ENCODE assay signal across 9 mouse cellular contexts in the genomic region with DNA sequence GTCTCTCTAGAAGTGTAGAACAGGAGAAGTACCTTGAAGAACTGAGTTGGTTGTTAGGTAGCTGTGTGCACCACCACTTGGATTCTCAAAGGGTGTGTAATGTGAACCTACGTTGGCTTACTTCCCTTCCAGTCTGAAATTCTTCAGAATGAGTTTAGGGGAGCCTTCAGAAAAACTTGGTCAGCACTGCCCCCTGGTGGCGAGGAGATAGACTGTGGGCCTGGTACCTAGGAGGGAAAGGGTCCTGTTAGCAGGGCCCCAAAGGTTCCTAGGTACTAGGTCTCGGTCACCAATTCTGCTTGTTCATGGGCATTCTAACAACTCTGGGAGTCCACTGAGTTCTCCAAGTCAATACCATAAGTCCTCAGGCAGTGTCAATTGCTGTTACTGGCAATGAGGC. TPM values are rescaled to one million over a fixed set of nuclear protein-coding genes. Genes with fewer than 3 reads are reported as not detected.
DNase-seq lines count a peak whose midpoint lies in the region; TF ChIP-seq lines count a peak whose summit lies in the region.
"Had no signal": no experiment of that assay in that cellular context is flagged by ENCODE, and none has a peak within 500 bp of the region (broad histone marks: within the 10 kb centered on the region; RNA-seq: fewer than 3 reads in every experiment).

No protein-coding gene starts in this region.

- in situ Hi-C loops in ES-E14 (cut with MboI; ENCODE audit: low sequenced_read_pairs in 2 of 2, unreplicated experiment in 2 of 2), result no loop called here

- H3K4me3 ChIP-seq in ES-E14 (ENCODE audit: insufficient read depth in 1 of 2, low read depth in 1 of 2, low read length in 2 of 2, poor library complexity in 1 of 2, severe bottlenecking in 1 of 2), result no peak overlapping the region
- no peak overlapping the region for H3K4me3 ChIP-seq in heart, embryonic 10.5 days
- H3K4me3 ChIP-seq: liver, embryonic 15.5 days had no signal

- WGBS in heart, embryonic 10.5 days, result 25% methylated on average over 3 of the region's 3 CpGs

- no peak overlapping the region for H3K9ac ChIP-seq in ES-E14 (ENCODE audit: insufficient read depth, low read depth, low read length, poor library complexity, severe bottlenecking)
- H3K9ac ChIP-seq: liver, embryonic 15.5 days had no signal

- H3K36me3 ChIP-seq in ES-E14 (ENCODE audit: control insufficient read depth, insufficient read depth, low read length, poor library complexity, severe bottlenecking), result no peaks in the 10 kb centered on the region
- H3K36me3 ChIP-seq in heart, embryonic 10.5 days, result no peaks in the 10 kb centered on the region
- H3K36me3 ChIP-seq: liver, embryonic 15.5 days had no signal

- no peaks in the 10 kb centered on the region for H3K9me3 ChIP-seq in ES-E14 (ENCODE audit: control insufficient read depth, insufficient read depth, low read depth, low read length)
- no peaks in the 10 kb centered on the region for H3K9me3 ChIP-seq in heart, embryonic 10.5 days
- H3K9me3 ChIP-seq: liver, embryonic 15.5 days had no signal

- DNase-seq in ES-E14 (ENCODE audit: low read depth, low spot score), result peak; percentile 74
- peak; percentile 68 for DNase-seq in adrenal gland, adult 2 months
- DNase-seq in embryo, embryonic 10.5 days (ENCODE audit: low spot score), result peak; percentile 88
- DNase-seq in heart, embryonic 10.5 days (ENCODE audit: low spot score), result peak; percentile 87
- peak; percentile 37 to 80 for DNase-seq in layer of hippocampus, adult 18-20 months (ENCODE audit: low spot score in 2 of 2)
- peak; percentile 84 for DNase-seq in lung, postnatal 25 days (ENCODE audit: low spot score)
- peak; percentile 65 for DNase-seq in skeletal muscle tissue, adult 2 months (ENCODE audit: low read depth, low spot score)
- DNase-seq in yolk sac, embryonic 10.5 days (ENCODE audit: low spot score), result no peak

- no peaks in the 10 kb centered on the region for H3K27me3 ChIP-seq in heart, embryonic 10.5 days (ENCODE audit: insufficient read depth, poor library complexity, severe bottlenecking)
- H3K27me3 ChIP-seq: liver, embryonic 15.5 days had no signal

- H3K4me1 ChIP-seq in ES-E14 (ENCODE audit: control insufficient read depth in 2 of 2, insufficient read depth in 2 of 2, low read length in 2 of 2, poor library complexity in 1 of 2), result peaks cover 0 to 4% of the 10 kb centered on the region in 2 experiments; a peak in 1 of 4 replicates
- peaks cover 10% of the 10 kb centered on the region for H3K4me1 ChIP-seq in heart, embryonic 10.5 days

- H3K27ac ChIP-seq in ES-E14 (ENCODE audit: insufficient read depth, low read depth, low read length, poor library complexity, severe bottlenecking), result no peak overlapping the region
- no peak overlapping the region for H3K27ac ChIP-seq in heart, embryonic 10.5 days
- H3K27ac ChIP-seq: liver, embryonic 15.5 days had no signal

TF ChIP-seq in ES-E14, 5 proteins besides CTCF, POLR2A, EP300 and RAD21:
- TF ChIP-seq HCFC1 (IDR thresholded peaks at IDR 0.05; ENCODE audit: borderline replicate concordance, insufficient read depth, low read length), result no peak
- peak; percentile 33; the same call in 1 of the 2 replicates for TF ChIP-seq ZC3H11A (IDR thresholded peaks at IDR 0.05; ENCODE audit: borderline replicate concordance, low read depth, low read length)
- TF ChIP-seq ZNF384 (IDR thresholded peaks at IDR 0.05; ENCODE audit: low read depth, low read length), result no peak
TF ChIP-seq in ES-E14: peak in this region for 1.

RNA-seq across cellular contexts. Expression of a gene that starts 4.7 kb away (rescaled TPM):
- total RNA-seq in ES-E14 (2012; rRNA removed), result 0.18 and 0.26 TPM in 2 replicates
- 1 to 10 TPM; 4.3 to 9.5 TPM for total RNA-seq in adrenal gland, adult 2 months (2021)
- 6.3 and 7.6 TPM in 2 replicates for polyA plus RNA-seq in adrenal gland, adult 2 months (2012; rRNA removed)
- polyA plus RNA-seq in heart, embryonic 10.5 days (2016; fragmentation: Nextera tagmentation; extraction: Ambion mirVana), result 1.6 and 2.3 TPM in 2 replicates
- under 1 TPM; 0.53 to 0.77 TPM for total RNA-seq in layer of hippocampus, adult 18-20 months (2021)

RNA-seq across cellular contexts. Expression of a gene that starts 28.3 kb away (rescaled TPM):
- 5.2 and 7.9 TPM in 2 replicates for total RNA-seq in ES-E14 (2012; rRNA removed)
- total RNA-seq in adrenal gland, adult 2 months (2021), result 1 to 10 TPM; 5.2 to 5.9 TPM
- 4.1 and 5.3 TPM in 2 replicates for polyA plus RNA-seq in adrenal gland, adult 2 months (2012; rRNA removed)
- 5.3 and 6.7 TPM in 2 replicates for polyA plus RNA-seq in heart, embryonic 10.5 days (2016; fragmentation: Nextera tagmentation; extraction: Ambion mirVana)
- total RNA-seq in layer of hippocampus, adult 18-20 months (2021), result 10 to 100 TPM; 15.2 to 16.4 TPM

RNA-seq across cellular contexts. Expression of a gene that starts 34.7 kb away (rescaled TPM):
- 136 and 169 TPM in 2 replicates for total RNA-seq in ES-E14 (2012; rRNA removed)
- total RNA-seq in adrenal gland, adult 2 months (2021), result 10 to 100 TPM; 39.4 to 48.5 TPM
- polyA plus RNA-seq in adrenal gland, adult 2 months (2012; rRNA removed), result 7.6 and 9.9 TPM in 2 replicates
- 45.8 and 51.9 TPM in 2 replicates for polyA plus RNA-seq in heart, embryonic 10.5 days (2016; fragmentation: Nextera tagmentation; extraction: Ambion mirVana)
- total RNA-seq in layer of hippocampus, adult 18-20 months (2021), result 10 to 100 TPM; 33.6 to 39.2 TPM
